Mouse (Mus musculus): ENCODE results near the gene Camk2d. TPM values are rescaled to one million over a fixed set of nuclear protein-coding genes. Genes with fewer than 3 reads are reported as not detected.

The Camk2d gene
- total RNA-seq, 2 experiments from 2014 or later: 11.8 to 14.9 TPM

DNA sequence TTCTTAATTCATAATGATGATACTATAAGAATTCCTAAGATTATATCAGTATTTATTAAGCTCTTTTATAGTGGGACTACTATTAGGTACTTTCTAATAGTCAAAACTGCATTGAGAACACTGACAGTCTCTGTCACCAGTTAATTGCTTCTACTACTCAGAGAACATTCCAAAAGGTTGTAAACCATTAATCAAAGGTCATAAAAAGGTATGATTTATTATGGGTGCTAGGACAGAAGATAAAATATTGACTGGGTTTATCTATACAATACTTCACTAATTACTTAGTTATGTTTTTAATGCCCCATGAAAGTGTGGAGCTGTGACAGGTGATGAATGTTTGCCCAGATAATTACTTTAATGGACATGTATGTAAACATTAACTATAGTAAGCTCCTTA, 264.3 kb downstream of the Camk2d start:
- no peak for ATAC-seq (replicated peaks; ENCODE audit: poor library complexity, severe bottlenecking)

DNA sequence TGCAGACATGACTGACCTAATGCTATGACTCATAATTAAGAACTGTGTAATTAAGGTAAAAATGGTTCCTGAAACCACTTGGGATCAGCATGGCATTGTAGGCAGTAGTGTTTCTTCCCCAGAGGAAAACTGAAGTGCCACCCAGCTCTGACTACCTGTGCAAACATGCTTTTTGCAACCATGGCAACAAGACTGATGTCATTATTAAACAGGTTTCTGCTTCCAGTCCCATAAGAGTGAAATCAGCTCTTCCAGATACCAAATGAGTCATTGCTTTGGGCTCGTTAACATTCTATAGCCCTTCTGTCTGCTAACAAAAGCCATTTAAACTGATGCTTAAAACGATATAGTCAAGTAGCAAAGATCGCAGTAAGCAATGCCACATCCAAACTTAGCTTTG, 273.5 kb downstream of the Camk2d start:
- ATAC-seq (replicated peaks; ENCODE audit: poor library complexity, severe bottlenecking): no peak

DNA sequence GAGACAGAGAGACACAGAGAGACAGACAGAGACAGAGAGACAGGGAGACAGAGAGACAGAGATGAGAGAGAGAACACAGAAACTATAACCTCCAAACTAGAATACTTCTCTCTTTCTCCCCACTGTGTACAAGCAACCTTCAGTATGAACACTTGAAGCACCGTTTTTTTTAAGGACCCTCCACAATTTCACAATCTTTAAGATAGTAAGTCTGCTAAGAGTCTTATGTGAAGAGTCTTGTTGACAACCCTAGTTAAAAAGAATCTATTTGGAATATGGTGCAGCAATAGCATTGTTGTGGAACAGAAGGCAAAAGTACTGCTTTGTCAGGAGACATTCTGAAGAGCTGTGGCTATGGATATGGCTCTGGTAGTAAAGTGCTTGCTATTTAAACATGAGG, 274.6 kb downstream of the Camk2d start:
- no peak for ATAC-seq (replicated peaks; ENCODE audit: poor library complexity, severe bottlenecking)

DNA sequence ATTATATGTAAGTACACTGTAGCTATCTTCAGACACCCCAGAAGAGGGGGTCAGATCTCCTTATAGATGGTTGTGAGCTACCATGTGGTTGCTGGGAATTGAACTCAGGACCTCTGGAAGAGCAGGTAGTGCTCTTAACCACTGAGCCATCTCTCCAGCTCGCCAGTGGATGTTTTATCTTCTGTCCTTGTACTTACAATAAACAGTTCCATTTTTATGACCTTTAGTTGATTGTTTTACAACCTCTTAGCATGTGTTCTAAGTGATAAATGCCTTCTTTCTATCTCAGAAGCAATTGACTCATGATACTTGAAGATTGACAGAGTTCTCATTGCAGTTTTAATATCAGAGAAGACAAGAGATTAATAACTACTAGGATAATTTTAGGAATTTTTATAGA, 282.1 kb downstream of the Camk2d start:
- no peak for ATAC-seq (replicated peaks; ENCODE audit: poor library complexity, severe bottlenecking)

DNA sequence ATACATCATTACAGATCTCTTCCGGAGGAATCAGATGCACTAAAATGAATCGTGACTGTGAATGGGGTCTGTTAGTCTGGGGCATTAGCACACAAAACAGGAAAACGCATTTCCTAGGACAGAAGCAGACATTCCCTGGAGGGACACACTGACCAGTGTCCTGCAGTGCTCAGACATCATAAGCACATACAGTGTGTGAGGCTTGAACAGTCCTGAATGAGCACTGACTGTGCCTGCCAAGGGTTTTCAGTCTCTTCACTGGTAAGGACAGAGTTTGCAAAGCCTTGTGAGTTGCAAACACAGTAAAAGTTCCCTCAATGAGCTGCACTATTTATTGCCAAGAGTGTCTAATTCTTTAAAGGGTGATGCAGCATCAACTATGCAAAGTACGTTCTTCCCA, 290.0 kb downstream of the Camk2d start:
- no peak for ATAC-seq (replicated peaks; ENCODE audit: poor library complexity, severe bottlenecking)

DNA sequence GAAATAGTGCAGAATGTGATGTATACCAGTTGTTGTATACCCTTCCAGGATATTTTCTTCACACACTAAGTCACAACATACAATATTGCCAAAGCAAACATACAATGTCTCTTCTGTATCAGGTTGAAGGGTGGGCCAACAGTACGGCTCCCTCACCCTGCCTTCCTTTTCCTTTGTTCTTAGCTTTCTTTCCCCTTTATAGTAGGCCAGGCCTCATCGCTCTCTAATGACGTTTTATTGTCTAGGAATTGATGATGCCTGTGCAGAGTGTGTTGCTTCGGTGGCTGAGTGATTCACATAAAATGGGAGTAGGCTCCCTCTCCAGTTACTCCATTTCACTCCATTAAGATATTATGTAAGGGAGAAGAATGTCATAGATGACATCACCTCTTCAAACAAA, 290.5 kb downstream of the Camk2d start:
- no peak for ATAC-seq (replicated peaks; ENCODE audit: poor library complexity, severe bottlenecking)

Other genes starting within 250 kb of the Camk2d start
- not detected in 2 replicates for gene Arsj, start 232.6 kb upstream of the Camk2d start, total RNA-seq (2014; fragmentation: Nextera tagmentation)
- gene Arsj, start 232.6 kb upstream of the Camk2d start, total RNA-seq (2017): not detected in 2 replicates